Mouse (Mus musculus): ENCODE measurements around the gene Ncaph2. TPM values are rescaled to one million over a fixed set of nuclear protein-coding genes. Genes with fewer than 3 reads are reported as not detected.
A peak's percentile ranks its signal among the peaks of the same experiment; 100 is the strongest.

Ncaph2 gene
- polyA plus RNA-seq, 1 experiment from 2014 or later, result 140 TPM

DNA sequence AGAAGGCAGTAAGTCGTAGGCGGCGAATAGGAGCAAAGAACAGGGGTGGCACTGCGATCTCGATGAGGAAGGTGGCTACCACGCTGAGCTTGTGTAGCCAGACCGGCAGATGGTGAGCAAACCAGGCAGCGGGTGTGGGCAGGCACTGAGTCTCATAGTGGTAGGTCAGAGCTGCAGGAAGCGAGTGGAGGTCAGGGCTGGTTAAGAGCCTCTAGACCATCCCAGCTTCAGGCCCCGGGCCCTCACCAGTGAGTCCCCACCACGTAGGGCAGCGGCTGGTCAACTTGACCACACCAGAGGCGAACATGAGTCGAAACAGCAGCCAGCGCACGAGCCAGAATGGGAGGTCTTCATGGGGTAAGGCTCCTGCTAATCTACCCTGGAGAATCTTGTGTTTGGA, 1.7 kb upstream of the Ncaph2 start:
- 95% methylated on average over 16 of the region's 16 CpGs for WGBS

GRCm38 (mm10) chr15:89354455-89354854, 1.1 kb upstream of the Ncaph2 start:
- no peaks in the 10 kb centered on the region for H3K9me3 ChIP-seq (ENCODE audit: control insufficient read depth, low read length)
- H3K9ac ChIP-seq (ENCODE audit: low read depth, low read length), result peak overlapping the region; percentile 88
- DNase-seq (ENCODE audit: low spot score) (no peak), ATAC-seq (ENCODE audit: low FRiP score) (peak; percentile 2; the same call in 1 of the 2 replicates)
- no peak overlapping the region for H3K27ac ChIP-seq (ENCODE audit: low read depth, low read length)
- H3K4me2 ChIP-seq (replicated peaks; ENCODE audit: low read depth, low read length), result peak overlapping the region; percentile 68
- 81% methylated on average over 7 of the region's 7 CpGs for WGBS
- no peaks in the 10 kb centered on the region for H3K27me3 ChIP-seq (ENCODE audit: control insufficient read depth, insufficient read depth, low read length)
- H3K4me3 ChIP-seq (ENCODE audit: low read depth, low read length), result peak overlapping the region; percentile 54
- peaks cover 7% of the 10 kb centered on the region; the same call in 1 of the 2 replicates for H3K4me1 ChIP-seq (replicated peaks; ENCODE audit: control insufficient read depth, insufficient read depth, low read length)
- peaks cover 18% of the 10 kb centered on the region for H3K36me3 ChIP-seq (ENCODE audit: control insufficient read depth, insufficient read depth, low read length)

More for the DNA sequence above, 1.7 kb upstream of the Ncaph2 start:
- Histone ChIP-seq H3K36me3 (ENCODE audit: control insufficient read depth, insufficient read depth, low read length) (peaks cover 18% of the 10 kb centered on the region), H3K9ac (ENCODE audit: low read depth, low read length) (no peak overlapping the region), H3K4me1 (replicated peaks; ENCODE audit: control insufficient read depth, insufficient read depth, low read length) (peaks cover 7% of the 10 kb centered on the region; the same call in 1 of the 2 replicates), H3K27ac (ENCODE audit: low read depth, low read length) (no peak overlapping the region), H3K27me3 (ENCODE audit: control insufficient read depth, insufficient read depth, low read length) (no peaks in the 10 kb centered on the region), H3K4me2 (replicated peaks; ENCODE audit: low read depth, low read length) (no peak overlapping the region), H3K9me3 (ENCODE audit: control insufficient read depth, low read length) (no peaks in the 10 kb centered on the region), H3K4me3 (ENCODE audit: low read depth, low read length) (no peak overlapping the region)
- ATAC-seq (ENCODE audit: low FRiP score), result no peak
- DNase-seq (ENCODE audit: low spot score), result no peak

- peaks cover 7% of the 10 kb centered on the region; the same call in 1 of the 2 replicates for H3K4me1 ChIP-seq (replicated peaks; ENCODE audit: control insufficient read depth, insufficient read depth, low read length)
- no peaks in the 10 kb centered on the region for H3K9me3 ChIP-seq (ENCODE audit: control insufficient read depth, low read length)
- under 1% methylated on average over 15 of the region's 15 CpGs for WGBS
- peak overlapping the region; percentile 54 for H3K4me3 ChIP-seq (ENCODE audit: low read depth, low read length)
- peak overlapping the region; percentile 58 for H3K4me2 ChIP-seq (replicated peaks; ENCODE audit: low read depth, low read length)
- H3K9ac ChIP-seq (ENCODE audit: low read depth, low read length), result peak overlapping the region; percentile 88
- peaks cover 18% of the 10 kb centered on the region for H3K36me3 ChIP-seq (ENCODE audit: control insufficient read depth, insufficient read depth, low read length)
- H3K27me3 ChIP-seq (ENCODE audit: control insufficient read depth, insufficient read depth, low read length), result no peaks in the 10 kb centered on the region
- ATAC-seq (ENCODE audit: low FRiP score), result peak; percentile 67
- H3K27ac ChIP-seq (ENCODE audit: low read depth, low read length), result 0 out of 2 replicates have a peak overlapping the region, but pooled peaks have one; percentile 17
- peak; percentile 91 for DNase-seq (ENCODE audit: low spot score)
Observed at GRCm38 (mm10) chr15:89356372-89356771, 853 bp downstream of the Ncaph2 start.

DNA sequence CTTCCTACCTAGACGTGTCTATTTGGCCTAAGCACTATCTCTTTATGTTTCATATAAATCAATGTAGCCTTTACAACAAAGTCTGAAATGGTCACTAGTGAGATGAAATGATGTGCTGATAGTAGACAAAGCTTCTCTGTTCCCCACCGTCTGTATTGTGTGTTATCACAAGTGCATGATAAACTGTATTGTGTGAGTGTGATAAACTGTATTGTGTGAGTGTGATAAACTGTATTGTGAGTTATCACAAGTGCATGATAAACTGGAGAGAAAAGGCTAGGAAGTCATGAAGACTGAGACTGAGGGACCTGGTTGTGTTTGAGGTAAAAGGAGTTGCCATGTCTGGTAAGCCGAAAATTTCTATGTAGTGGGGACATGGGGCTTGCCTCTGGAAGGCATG, 3.3 kb downstream of the Ncaph2 start:
- 92% methylated on average over 3 of the region's 3 CpGs for WGBS
- Histone ChIP-seq H3K27me3 (ENCODE audit: control insufficient read depth, insufficient read depth, low read length) (no peaks in the 10 kb centered on the region), H3K4me2 (replicated peaks; ENCODE audit: low read depth, low read length) (no peak overlapping the region), H3K9ac (ENCODE audit: low read depth, low read length) (no peak overlapping the region), H3K27ac (ENCODE audit: low read depth, low read length) (no peak overlapping the region), H3K9me3 (ENCODE audit: control insufficient read depth, low read length) (no peaks in the 10 kb centered on the region), H3K4me1 (replicated peaks; ENCODE audit: control insufficient read depth, insufficient read depth, low read length) (peaks cover 7% of the 10 kb centered on the region; the same call in 1 of the 2 replicates), H3K36me3 (ENCODE audit: control insufficient read depth, insufficient read depth, low read length) (0 out of 2 replicates have a peak, but pooled peaks cover 2% of the 10 kb centered on the region), H3K4me3 (ENCODE audit: low read depth, low read length) (no peak overlapping the region)
- no peak for DNase-seq (ENCODE audit: low spot score)
- no peak for ATAC-seq (ENCODE audit: low FRiP score)

- H3K4me1 ChIP-seq (replicated peaks; ENCODE audit: control insufficient read depth, insufficient read depth, low read length), result no peaks in the 10 kb centered on the region
- WGBS, result 95% methylated on average over 7 of the region's 7 CpGs
- H3K27ac ChIP-seq (ENCODE audit: low read depth, low read length), result no peak overlapping the region
- no peak overlapping the region for H3K4me2 ChIP-seq (replicated peaks; ENCODE audit: low read depth, low read length)
- no peaks in the 10 kb centered on the region for H3K9me3 ChIP-seq (ENCODE audit: control insufficient read depth, low read length)
- no peak overlapping the region for H3K9ac ChIP-seq (ENCODE audit: low read depth, low read length)
- H3K4me3 ChIP-seq (ENCODE audit: low read depth, low read length), result no peak overlapping the region
- no peak for ATAC-seq (ENCODE audit: low FRiP score)
- H3K36me3 ChIP-seq (ENCODE audit: control insufficient read depth, insufficient read depth, low read length), result peaks cover 13% of the 10 kb centered on the region
- H3K27me3 ChIP-seq (ENCODE audit: control insufficient read depth, insufficient read depth, low read length), result no peaks in the 10 kb centered on the region
- no peak for DNase-seq (ENCODE audit: low spot score)
Observed at GRCm38 (mm10) chr15:89363051-89363450, 7.5 kb downstream of the Ncaph2 start.

- 92% methylated on average over 4 of the region's 4 CpGs for WGBS
- ATAC-seq (ENCODE audit: low FRiP score) (no peak), DNase-seq (ENCODE audit: low spot score) (no peak)
- Histone ChIP-seq H3K4me1 (replicated peaks; ENCODE audit: control insufficient read depth, insufficient read depth, low read length) (no peaks in the 10 kb centered on the region), H3K4me2 (replicated peaks; ENCODE audit: low read depth, low read length) (no peak overlapping the region), H3K36me3 (ENCODE audit: control insufficient read depth, insufficient read depth, low read length) (peaks cover 20% of the 10 kb centered on the region), H3K9ac (ENCODE audit: low read depth, low read length) (no peak overlapping the region), H3K4me3 (ENCODE audit: low read depth, low read length) (no peak overlapping the region), H3K27ac (ENCODE audit: low read depth, low read length) (no peak overlapping the region), H3K9me3 (ENCODE audit: control insufficient read depth, low read length) (no peaks in the 10 kb centered on the region), H3K27me3 (ENCODE audit: control insufficient read depth, insufficient read depth, low read length) (no peaks in the 10 kb centered on the region)
Observed at GRCm38 (mm10) chr15:89365141-89365551, 9.6 kb downstream of the Ncaph2 start.

- Histone ChIP-seq H3K27me3 (ENCODE audit: control insufficient read depth, insufficient read depth, low read length) (peaks cover 6% of the 10 kb centered on the region), H3K36me3 (ENCODE audit: control insufficient read depth, insufficient read depth, low read length) (peaks cover 15% of the 10 kb centered on the region; the same call in 1 of the 2 replicates), H3K4me1 (replicated peaks; ENCODE audit: control insufficient read depth, insufficient read depth, low read length) (peaks cover 4% of the 10 kb centered on the region; the same call in 1 of the 2 replicates), H3K4me3 (ENCODE audit: low read depth, low read length) (no peak overlapping the region), H3K27ac (ENCODE audit: low read depth, low read length) (no peak overlapping the region), H3K4me2 (replicated peaks; ENCODE audit: low read depth, low read length) (no peak overlapping the region), H3K9ac (ENCODE audit: low read depth, low read length) (no peak overlapping the region), H3K9me3 (ENCODE audit: control insufficient read depth, low read length) (no peaks in the 10 kb centered on the region)
- 94% methylated on average over 13 of the region's 13 CpGs for WGBS
- ATAC-seq (ENCODE audit: low FRiP score) (no peak), DNase-seq (ENCODE audit: low spot score) (no peak)
Observed at GRCm38 (mm10) chr15:89372068-89372467, 16.5 kb downstream of the Ncaph2 start.

- DNase-seq (ENCODE audit: low spot score), result no peak
- H3K9ac ChIP-seq (ENCODE audit: low read depth, low read length), result peak overlapping the region; percentile 88; the same call in 1 of the 2 replicates
- no peak overlapping the region for H3K27ac ChIP-seq (ENCODE audit: low read depth, low read length)
Observed at GRCm38 (mm10) chr15:89372536-89372935, 17.0 kb downstream of the Ncaph2 start.

More at GRCm38 (mm10) chr15:89372536-89372935, 17.0 kb downstream of the Ncaph2 start:
- 86% methylated on average over 7 of the region's 7 CpGs for WGBS
- ATAC-seq (ENCODE audit: low FRiP score), result no peak
- peaks cover 10% of the 10 kb centered on the region for H3K27me3 ChIP-seq (ENCODE audit: control insufficient read depth, insufficient read depth, low read length)
- no peaks in the 10 kb centered on the region for H3K9me3 ChIP-seq (ENCODE audit: control insufficient read depth, low read length)
- H3K4me1 ChIP-seq (replicated peaks; ENCODE audit: control insufficient read depth, insufficient read depth, low read length), result peaks cover 4% of the 10 kb centered on the region; the same call in 1 of the 2 replicates
- no peak overlapping the region; the same call in 1 of the 2 replicates for H3K4me2 ChIP-seq (replicated peaks; ENCODE audit: low read depth, low read length)
- H3K36me3 ChIP-seq (ENCODE audit: control insufficient read depth, insufficient read depth, low read length), result peaks cover 15% of the 10 kb centered on the region; the same call in 1 of the 2 replicates
- H3K4me3 ChIP-seq (ENCODE audit: low read depth, low read length), result peak overlapping the region; percentile 65; the same call in 1 of the 2 replicates
